Mouse (Mus musculus) MEL (cell line): ENCODE results near the gene Defb29.

Experiments used
- CTCF ChIP-seq, 3 experiments: IDR thresholded peaks in 2 of 3; conservative IDR thresholded peaks in 1 of 3; 2 replicates each; pipeline ENCODE4 v1.5.1; 2011 to 2012; ENCODE audit warnings: low read length in 3 of 3, low read depth in 2 of 3, mild to moderate bottlenecking in 2 of 3, improper control_type of control experiment in 1 of 3, inconsistent platforms in 1 of 3, mixed read lengths in 1 of 3, moderate library complexity in 1 of 3; ENCODE audit not compliant: control insufficient read depth in 1 of 3, insufficient read depth in 1 of 3, poor library complexity in 1 of 3, severe bottlenecking in 1 of 3
- EP300 ChIP-seq, 2 experiments: IDR thresholded peaks; 2 replicates each; pipeline ENCODE4 v1.6.1; 2011; ENCODE audit warnings: improper control_type of control experiment in 2 of 2, low read length in 2 of 2, low read depth in 1 of 2, mild to moderate bottlenecking in 1 of 2
- GATA1 ChIP-seq: IDR thresholded peaks from 2 replicates; pipeline ENCODE4 v1.6.1; 2011; ENCODE audit warnings: low read depth, low read length, improper control_type of control experiment
- POLR2A ChIP-seq, 2 experiments: IDR thresholded peaks; 2 replicates each; pipeline ENCODE4 v1.6.1; 2011 to 2012; ENCODE audit warnings: low read length in 2 of 2, mild to moderate bottlenecking in 2 of 2, control low read depth in 1 of 2, improper control_type of control experiment in 1 of 2, low read depth in 1 of 2, moderate library complexity in 1 of 2; ENCODE audit not compliant: control insufficient read depth in 1 of 2, insufficient read depth in 1 of 2, poor library complexity in 1 of 2
- POLR2AphosphoS2 ChIP-seq: IDR thresholded peaks from 2 replicates; pipeline ENCODE4 v1.6.1; 2011; ENCODE audit warnings: low read length, improper control_type of control experiment
- RCOR1 ChIP-seq: IDR thresholded peaks from 2 replicates; pipeline ENCODE4 v1.6.1; 2012; ENCODE audit warnings: low read depth, mild to moderate bottlenecking, inconsistent platforms, low read length, improper control_type of control experiment
- UBTF ChIP-seq: IDR thresholded peaks from 2 replicates; pipeline ENCODE4 v1.6.1; 2012; ENCODE audit warnings: low read depth, mild to moderate bottlenecking, inconsistent platforms, low read length, improper control_type of control experiment, moderate library complexity, borderline replicate concordance; ENCODE audit not compliant: insufficient read depth
- USF1 ChIP-seq: IDR thresholded peaks from 2 replicates; pipeline ENCODE4 v1.6.1; 2014; ENCODE audit warnings: low read depth, mild to moderate bottlenecking, inconsistent platforms, low read length, improper control_type of control experiment, moderate library complexity
- ZC3H11A ChIP-seq: IDR thresholded peaks from 2 replicates; pipeline ENCODE4 v1.6.1; 2012; ENCODE audit warnings: low read depth, mild to moderate bottlenecking, inconsistent platforms, low read length, improper control_type of control experiment
- ZNF384 ChIP-seq: IDR thresholded peaks from 2 replicates; pipeline ENCODE4 v1.6.1; 2012; ENCODE audit warnings: low read depth, mild to moderate bottlenecking, inconsistent platforms, low read length, improper control_type of control experiment

GRCm38 (mm10) chr2:152511592-152511991 lies 28.3 kb downstream of the Defb29 start, which contains the start of gene Defb26:
- TF ChIP-seq RCOR1 (no peak), CTCF (IDR thresholded peaks at IDR 0.05 in 2 of 3, conservative IDR thresholded peaks at IDR 0.05 in 1 of 3; ENCODE audit: control insufficient read depth in 1 of 3, insufficient read depth in 1 of 3, low read depth in 2 of 3, low read length in 3 of 3, poor library complexity in 1 of 3, severe bottlenecking in 1 of 3) (no peak), GATA1 (no peak), ZC3H11A (no peak), POLR2A (IDR thresholded peaks at IDR 0.05; ENCODE audit: control insufficient read depth in 1 of 2, insufficient read depth in 1 of 2, low read depth in 1 of 2, low read length in 2 of 2, poor library complexity in 1 of 2) (no peak), ZNF384 (no peak), POLR2AphosphoS2 (no peak), UBTF (no peak), USF1 (no peak), EP300 (IDR thresholded peaks at IDR 0.05; ENCODE audit: low read depth in 1 of 2, low read length in 2 of 2) (no peak)
